Mouse (Mus musculus): ENCODE results near the gene Akr1c14. TPM values are rescaled to one million over a fixed set of nuclear protein-coding genes. Genes with fewer than 3 reads are reported as not detected.

Akr1c14 gene
- polyA plus RNA-seq (2015; fragmentation: Nextera tagmentation; extraction: Ambion mirVana) = 4.3 and 6.3 TPM in 2 replicates

- 46% methylated on average over 2 of the region's 2 CpGs for WGBS
- Histone ChIP-seq H3K27me3 (ENCODE audit: control insufficient read depth, insufficient read depth, low read length) (no peaks in the 10 kb centered on the region), H3K27ac (ENCODE audit: low read length) (no peak within 1 kb of the TSS), H3K4me3 (replicated peaks; ENCODE audit: low read length) (no peak within 1 kb of the TSS), H3K9me3 (replicated peaks; ENCODE audit: control insufficient read depth, low read length) (no peaks in the 10 kb centered on the region), H3K36me3 (ENCODE audit: control insufficient read depth, insufficient read depth, low read length) (no peaks in the 10 kb centered on the region), H3K4me2 (ENCODE audit: low read depth, low read length) (no peak within 1 kb of the TSS), H3K9ac (ENCODE audit: low read length) (no peak within 1 kb of the TSS), H3K4me1 (ENCODE audit: control insufficient read depth, insufficient read depth, low read length) (no peaks in the 10 kb centered on the region)
- ATAC-seq (ENCODE audit: insufficient read depth, low FRiP score) = no peak
These were observed at the start of gene Akr1c14 for GRCm38 (mm10) chr13:4048719-4049118. Gene Akr1c14 (plus strand): TSS chr13:4049011.

- ATAC-seq (ENCODE audit: insufficient read depth, low FRiP score) = no peak; the same call in 1 of the 2 replicates
- Histone ChIP-seq H3K9me3 (replicated peaks; ENCODE audit: control insufficient read depth, low read length) (no peaks in the 10 kb centered on the region), H3K9ac (ENCODE audit: low read length) (no peak overlapping the region), H3K36me3 (ENCODE audit: control insufficient read depth, insufficient read depth, low read length) (no peaks in the 10 kb centered on the region), H3K27ac (ENCODE audit: low read length) (no peak overlapping the region), H3K4me2 (ENCODE audit: low read depth, low read length) (no peak overlapping the region), H3K4me1 (ENCODE audit: control insufficient read depth, insufficient read depth, low read length) (no peaks in the 10 kb centered on the region), H3K4me3 (replicated peaks; ENCODE audit: low read length) (no peak overlapping the region), H3K27me3 (ENCODE audit: control insufficient read depth, insufficient read depth, low read length) (no peaks in the 10 kb centered on the region)
- 12% methylated on average over 3 of the region's 3 CpGs for WGBS
These were observed 47.1 kb upstream of the Akr1c14 start for GRCm38 (mm10) chr13:4001687-4002086.

GRCm38 (mm10) chr13:4010784-4011183 lies 38.0 kb upstream of the Akr1c14 start:
- H3K4me1 ChIP-seq (ENCODE audit: control insufficient read depth, insufficient read depth, low read length) = no peaks in the 10 kb centered on the region
- no peaks in the 10 kb centered on the region for H3K9me3 ChIP-seq (replicated peaks; ENCODE audit: control insufficient read depth, low read length)
- H3K4me3 ChIP-seq (replicated peaks; ENCODE audit: low read length) = no peak overlapping the region
- H3K4me2 ChIP-seq (ENCODE audit: low read depth, low read length) = no peak overlapping the region
- H3K9ac ChIP-seq (ENCODE audit: low read length) = no peak overlapping the region
- no peak overlapping the region for H3K27ac ChIP-seq (ENCODE audit: low read length)
- ATAC-seq (ENCODE audit: insufficient read depth, low FRiP score) = no peak
- no peaks in the 10 kb centered on the region for H3K27me3 ChIP-seq (ENCODE audit: control insufficient read depth, insufficient read depth, low read length)
- 63% methylated on average over 4 of the region's 4 CpGs for WGBS
- H3K36me3 ChIP-seq (ENCODE audit: control insufficient read depth, insufficient read depth, low read length) = no peaks in the 10 kb centered on the region

- Histone ChIP-seq H3K4me2 (ENCODE audit: low read depth, low read length) (no peak overlapping the region), H3K4me1 (ENCODE audit: control insufficient read depth, insufficient read depth, low read length) (no peaks in the 10 kb centered on the region), H3K36me3 (ENCODE audit: control insufficient read depth, insufficient read depth, low read length) (no peaks in the 10 kb centered on the region), H3K4me3 (replicated peaks; ENCODE audit: low read length) (no peak overlapping the region), H3K27ac (ENCODE audit: low read length) (no peak overlapping the region), H3K9ac (ENCODE audit: low read length) (no peak overlapping the region), H3K9me3 (replicated peaks; ENCODE audit: control insufficient read depth, low read length) (no peaks in the 10 kb centered on the region), H3K27me3 (ENCODE audit: control insufficient read depth, insufficient read depth, low read length) (no peaks in the 10 kb centered on the region)
- no peak for ATAC-seq (ENCODE audit: insufficient read depth, low FRiP score)
These were observed 35.0 kb upstream of the Akr1c14 start for GRCm38 (mm10) chr13:4013811-4014210.

- Histone ChIP-seq H3K36me3 (ENCODE audit: control insufficient read depth, insufficient read depth, low read length) (no peaks in the 10 kb centered on the region), H3K4me3 (replicated peaks; ENCODE audit: low read length) (no peak overlapping the region), H3K27ac (ENCODE audit: low read length) (no peak overlapping the region), H3K4me2 (ENCODE audit: low read depth, low read length) (no peak overlapping the region), H3K27me3 (ENCODE audit: control insufficient read depth, insufficient read depth, low read length) (no peaks in the 10 kb centered on the region), H3K9me3 (replicated peaks; ENCODE audit: control insufficient read depth, low read length) (no peaks in the 10 kb centered on the region), H3K4me1 (ENCODE audit: control insufficient read depth, insufficient read depth, low read length) (no peaks in the 10 kb centered on the region), H3K9ac (ENCODE audit: low read length) (no peak overlapping the region)
- ATAC-seq (ENCODE audit: insufficient read depth, low FRiP score) = no peak
- 35% methylated on average over 2 of the region's 2 CpGs for WGBS
These were observed 18.9 kb upstream of the Akr1c14 start for GRCm38 (mm10) chr13:4029897-4030296.

GRCm38 (mm10) chr13:4032512-4032911 lies 16.3 kb upstream of the Akr1c14 start:
- 44% methylated on average over 3 of the region's 3 CpGs for WGBS
- Histone ChIP-seq H3K27ac (ENCODE audit: low read length) (no peak overlapping the region), H3K4me1 (ENCODE audit: control insufficient read depth, insufficient read depth, low read length) (no peaks in the 10 kb centered on the region), H3K4me3 (replicated peaks; ENCODE audit: low read length) (no peak overlapping the region), H3K27me3 (ENCODE audit: control insufficient read depth, insufficient read depth, low read length) (no peaks in the 10 kb centered on the region), H3K36me3 (ENCODE audit: control insufficient read depth, insufficient read depth, low read length) (no peaks in the 10 kb centered on the region), H3K4me2 (ENCODE audit: low read depth, low read length) (no peak overlapping the region), H3K9me3 (replicated peaks; ENCODE audit: control insufficient read depth, low read length) (no peaks in the 10 kb centered on the region), H3K9ac (ENCODE audit: low read length) (no peak overlapping the region)
- ATAC-seq (ENCODE audit: insufficient read depth, low FRiP score) = no peak

- Histone ChIP-seq H3K9me3 (replicated peaks; ENCODE audit: control insufficient read depth, low read length) (no peaks in the 10 kb centered on the region), H3K4me3 (replicated peaks; ENCODE audit: low read length) (no peak overlapping the region), H3K4me1 (ENCODE audit: control insufficient read depth, insufficient read depth, low read length) (no peaks in the 10 kb centered on the region), H3K27me3 (ENCODE audit: control insufficient read depth, insufficient read depth, low read length) (no peaks in the 10 kb centered on the region), H3K4me2 (ENCODE audit: low read depth, low read length) (no peak overlapping the region), H3K27ac (ENCODE audit: low read length) (no peak overlapping the region), H3K9ac (ENCODE audit: low read length) (no peak overlapping the region), H3K36me3 (ENCODE audit: control insufficient read depth, insufficient read depth, low read length) (no peaks in the 10 kb centered on the region)
- no peak for ATAC-seq (ENCODE audit: insufficient read depth, low FRiP score)
- 82% methylated on average over 3 of the region's 3 CpGs for WGBS
These were observed 13.8 kb upstream of the Akr1c14 start for GRCm38 (mm10) chr13:4035052-4035451.

- Histone ChIP-seq H3K27ac (ENCODE audit: low read length) (no peak overlapping the region), H3K9me3 (replicated peaks; ENCODE audit: control insufficient read depth, low read length) (no peaks in the 10 kb centered on the region), H3K36me3 (ENCODE audit: control insufficient read depth, insufficient read depth, low read length) (no peaks in the 10 kb centered on the region), H3K27me3 (ENCODE audit: control insufficient read depth, insufficient read depth, low read length) (no peaks in the 10 kb centered on the region), H3K4me3 (replicated peaks; ENCODE audit: low read length) (no peak overlapping the region), H3K4me2 (ENCODE audit: low read depth, low read length) (no peak overlapping the region), H3K4me1 (ENCODE audit: control insufficient read depth, insufficient read depth, low read length) (no peaks in the 10 kb centered on the region), H3K9ac (ENCODE audit: low read length) (no peak overlapping the region)
- no peak for ATAC-seq (ENCODE audit: insufficient read depth, low FRiP score)
- 82% methylated on average over 3 of the region's 3 CpGs for WGBS
These were observed 2.7 kb upstream of the Akr1c14 start for GRCm38 (mm10) chr13:4046113-4046512.

GRCm38 (mm10) chr13:4046841-4047240 lies 2.0 kb upstream of the Akr1c14 start:
- H3K4me2 ChIP-seq (ENCODE audit: low read depth, low read length) = no peak overlapping the region
- H3K36me3 ChIP-seq (ENCODE audit: control insufficient read depth, insufficient read depth, low read length) = no peaks in the 10 kb centered on the region
- H3K9ac ChIP-seq (ENCODE audit: low read length) = no peak overlapping the region
- H3K4me1 ChIP-seq (ENCODE audit: control insufficient read depth, insufficient read depth, low read length) = no peaks in the 10 kb centered on the region
- 58% methylated on average over 2 of the region's 2 CpGs for WGBS
- H3K4me3 ChIP-seq (replicated peaks; ENCODE audit: low read length) = no peak overlapping the region
- ATAC-seq (ENCODE audit: insufficient read depth, low FRiP score) = no peak
- H3K27me3 ChIP-seq (ENCODE audit: control insufficient read depth, insufficient read depth, low read length) = no peaks in the 10 kb centered on the region
- H3K27ac ChIP-seq (ENCODE audit: low read length) = no peak overlapping the region
- H3K9me3 ChIP-seq (replicated peaks; ENCODE audit: control insufficient read depth, low read length) = no peaks in the 10 kb centered on the region

GRCm38 (mm10) chr13:4048226-4048625 lies 585 bp upstream of the Akr1c14 start:
- no peak overlapping the region for H3K4me2 ChIP-seq (ENCODE audit: low read depth, low read length)
- H3K27ac ChIP-seq (ENCODE audit: low read length) = no peak overlapping the region
- H3K27me3 ChIP-seq (ENCODE audit: control insufficient read depth, insufficient read depth, low read length) = no peaks in the 10 kb centered on the region
- ATAC-seq (ENCODE audit: insufficient read depth, low FRiP score) = no peak
- H3K9me3 ChIP-seq (replicated peaks; ENCODE audit: control insufficient read depth, low read length) = no peaks in the 10 kb centered on the region
- no peak overlapping the region for H3K4me3 ChIP-seq (replicated peaks; ENCODE audit: low read length)
- H3K9ac ChIP-seq (ENCODE audit: low read length) = no peak overlapping the region
- no peaks in the 10 kb centered on the region for H3K4me1 ChIP-seq (ENCODE audit: control insufficient read depth, insufficient read depth, low read length)
- WGBS = 96% methylated on average over 1 of the region's 1 CpGs
- no peaks in the 10 kb centered on the region for H3K36me3 ChIP-seq (ENCODE audit: control insufficient read depth, insufficient read depth, low read length)
